In the genomic region with DNA sequence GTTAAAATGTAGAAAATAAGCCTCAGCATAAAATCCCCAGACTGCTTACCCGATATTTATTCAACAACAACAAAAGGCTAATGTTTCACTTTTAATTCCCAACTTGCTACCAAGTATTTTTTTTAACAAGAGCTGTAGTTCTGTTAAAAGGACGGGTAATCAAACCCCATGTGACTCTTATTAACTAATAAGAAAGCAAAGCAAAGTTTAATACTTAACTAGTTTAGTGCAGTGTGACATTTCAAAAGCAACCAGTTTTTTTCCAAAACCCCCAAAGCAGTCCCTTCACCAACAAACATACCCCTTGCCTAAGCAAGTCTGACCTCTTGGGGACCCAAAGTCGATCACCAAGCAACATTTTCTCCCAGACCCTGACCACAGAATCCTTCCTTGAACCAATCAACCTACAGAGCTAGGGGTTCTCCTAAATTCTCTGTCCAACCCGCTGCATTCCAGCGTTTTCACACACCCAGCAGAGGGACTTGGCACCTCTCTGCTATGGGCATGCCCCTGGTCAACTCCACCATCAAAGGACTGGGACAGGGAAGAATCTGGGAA, we compare ENCODE assay signal across 8 mouse cellular contexts. TPM values are rescaled to one million over a fixed set of nuclear protein-coding genes. Genes with fewer than 3 reads are reported as not detected.
DNase-seq lines count a peak whose midpoint lies in the region; ATAC-seq and TF ChIP-seq lines count a peak whose summit lies in the region.

No protein-coding gene starts in this region.

- no peak for ATAC-seq in forebrain, embryonic 15.5 days (replicated peaks)
- no peak for ATAC-seq in limb, embryonic 13.5 days (ENCODE audit: low FRiP score, low read depth)
- no peak; the same call in 1 of the 2 replicates for ATAC-seq in neural tube, embryonic 12.5 days (ENCODE audit: low FRiP score, low read depth)
- ATAC-seq in inflammation-experienced regulatory T-cells, adult 6 months = no peak

- DNase-seq in kidney, adult 2 months = peak; percentile 83
- no peak for DNase-seq in kidney, adult 18-20 months
- DNase-seq in adrenal gland, postnatal 25 days = no peak
- DNase-seq in layer of hippocampus, adult 8-10 months (ENCODE audit: low spot score in 2 of 2) = no peak

- TF ChIP-seq CTCF in kidney, adult 2 months (conservative IDR thresholded peaks at IDR 0.05; ENCODE audit: insufficient read depth, insufficient read length, low read depth, low read length) = no peak

- H3K36me3 ChIP-seq in kidney, adult 2 months (ENCODE audit: control insufficient read depth, insufficient read depth, low read length) = no peaks in the 10 kb centered on the region
- H3K36me3 ChIP-seq in forebrain, embryonic 15.5 days = no peaks in the 10 kb centered on the region
- no peaks in the 10 kb centered on the region for H3K36me3 ChIP-seq in limb, embryonic 13.5 days
- H3K36me3 ChIP-seq in neural tube, embryonic 12.5 days = no peaks in the 10 kb centered on the region

- peak overlapping the region; percentile 92 for H3K4me3 ChIP-seq in kidney, adult 2 months (ENCODE audit: insufficient read depth, low read depth, low read length)
- peak overlapping the region; percentile 70 for H3K4me3 ChIP-seq in forebrain, embryonic 15.5 days
- H3K4me3 ChIP-seq in limb, embryonic 13.5 days = peak overlapping the region; percentile 66
- H3K4me3 ChIP-seq in neural tube, embryonic 12.5 days = peak overlapping the region; percentile 70

- H3K4me2 ChIP-seq in forebrain, embryonic 15.5 days (replicated peaks) = peak overlapping the region; percentile 87
- H3K4me2 ChIP-seq in limb, embryonic 13.5 days (replicated peaks) = peak overlapping the region; percentile 86
- H3K4me2 ChIP-seq in neural tube, embryonic 12.5 days (replicated peaks) = peak overlapping the region; percentile 93

- peaks cover 23% of the 10 kb centered on the region for H3K4me1 ChIP-seq in kidney, adult 2 months (ENCODE audit: control insufficient read depth, insufficient read depth, low read length)
- peaks cover 26% of the 10 kb centered on the region for H3K4me1 ChIP-seq in forebrain, embryonic 15.5 days
- H3K4me1 ChIP-seq in limb, embryonic 13.5 days = peaks cover 15% of the 10 kb centered on the region
- no peaks in the 10 kb centered on the region for H3K4me1 ChIP-seq in neural tube, embryonic 12.5 days

- H3K27me3 ChIP-seq in kidney, adult 2 months (replicated peaks; ENCODE audit: control insufficient read depth, insufficient read depth, low read length) = no peaks in the 10 kb centered on the region
- no peaks in the 10 kb centered on the region for H3K27me3 ChIP-seq in forebrain, embryonic 15.5 days
- H3K27me3 ChIP-seq in limb, embryonic 13.5 days = peaks cover 19% of the 10 kb centered on the region
- no peaks in the 10 kb centered on the region for H3K27me3 ChIP-seq in neural tube, embryonic 12.5 days (replicated peaks)

- 17% methylated on average over 5 of the region's 5 CpGs for WGBS in kidney, adult 2 months
- 10% methylated on average over 5 of the region's 5 CpGs for WGBS in forebrain, embryonic 15.5 days
- 13% methylated on average over 5 of the region's 5 CpGs for WGBS in limb, embryonic 13.5 days
- WGBS in neural tube, embryonic 12.5 days = 37% methylated on average over 5 of the region's 5 CpGs

- no peak for TF ChIP-seq POLR2A in kidney, adult 2 months (IDR thresholded peaks at IDR 0.05; ENCODE audit: low read depth, low read length)

- H3K9ac ChIP-seq in forebrain, embryonic 15.5 days (replicated peaks) = peak overlapping the region; percentile 96
- no peak overlapping the region for H3K9ac ChIP-seq in limb, embryonic 13.5 days
- H3K9ac ChIP-seq in neural tube, embryonic 12.5 days = peak overlapping the region; percentile 78

- no peaks in the 10 kb centered on the region for H3K9me3 ChIP-seq in forebrain, embryonic 15.5 days
- no peaks in the 10 kb centered on the region for H3K9me3 ChIP-seq in limb, embryonic 13.5 days
- no peaks in the 10 kb centered on the region for H3K9me3 ChIP-seq in neural tube, embryonic 12.5 days

- peak overlapping the region; percentile 98 for H3K27ac ChIP-seq in kidney, adult 2 months (ENCODE audit: insufficient read depth, low read depth, low read length)
- H3K27ac ChIP-seq in forebrain, embryonic 15.5 days (replicated peaks) = no peak overlapping the region
- H3K27ac ChIP-seq in limb, embryonic 13.5 days = no peak overlapping the region
- no peak overlapping the region for H3K27ac ChIP-seq in neural tube, embryonic 12.5 days

RNA-seq across cellular contexts. Expression of gene Prkaa2, which starts 1.0 kb away (rescaled TPM):
- 23.9 and 25.8 TPM in 2 replicates for polyA plus RNA-seq in kidney, adult 2 months (2012; rRNA removed)
- 11.2 and 11.5 TPM in 2 replicates for polyA plus RNA-seq in forebrain, embryonic 15.5 days (2015; fragmentation: Nextera tagmentation; extraction: Ambion mirVana)
- 0.92 and 1.1 TPM in 2 replicates for polyA plus RNA-seq in limb, embryonic 13.5 days (2015; fragmentation: Nextera tagmentation; extraction: Ambion mirVana)
- 6.5 and 6.8 TPM in 2 replicates for polyA plus RNA-seq in neural tube, embryonic 12.5 days (2016; fragmentation: Nextera tagmentation; extraction: Ambion mirVana)
- total RNA-seq in adrenal gland, postnatal 25 days (2021) = 11.7 and 13.2 TPM in 2 replicates
- total RNA-seq in layer of hippocampus, adult 8-10 months (2022) = 10 to 100 TPM; 19.1 to 21.2 (median 20.1) TPM
- not detected for polyA plus RNA-seq in inflammation-experienced regulatory T-cells, adult 6 months (2017; shearing (Covaris generic))

RNA-seq across cellular contexts. Expression of gene Plpp3, which starts 48.4 kb away (rescaled TPM):
- polyA plus RNA-seq in kidney, adult 2 months (2012; rRNA removed) = 77.7 and 78.0 TPM in 2 replicates
- 74.4 and 75.6 TPM in 2 replicates for polyA plus RNA-seq in forebrain, embryonic 15.5 days (2015; fragmentation: Nextera tagmentation; extraction: Ambion mirVana)
- polyA plus RNA-seq in limb, embryonic 13.5 days (2015; fragmentation: Nextera tagmentation; extraction: Ambion mirVana) = 143 and 158 TPM in 2 replicates
- polyA plus RNA-seq in neural tube, embryonic 12.5 days (2016; fragmentation: Nextera tagmentation; extraction: Ambion mirVana) = 55.7 and 57.7 TPM in 2 replicates
- total RNA-seq in adrenal gland, postnatal 25 days (2021) = 340 and 406 TPM in 2 replicates
- 100 to 1,000 TPM; 212 to 254 (median 222) TPM for total RNA-seq in layer of hippocampus, adult 8-10 months (2022)
- under 1 TPM in 1 of 3 experiments, not detected in 2; 0.15 TPM for polyA plus RNA-seq in inflammation-experienced regulatory T-cells, adult 6 months (2017; shearing (Covaris generic))

Comparison
In these comparisons a context has a peak if more than half of its experiments do, and no peak if none do; other contexts are left out.
1. RNA of gene Plpp3, which starts 48.4 kb away (polyA plus RNA-seq): 143 to 158 TPM in limb, embryonic 13.5 days, 77.7 to 78.0 TPM in kidney, adult 2 months, 74.4 to 75.6 TPM in forebrain, embryonic 15.5 days and 55.7 to 57.7 TPM in neural tube, embryonic 12.5 days; 0.15 TPM in inflammation-experienced regulatory T-cells, adult 6 months; every median in the first group is over 10 times any median in the second.
2. Peak in every context shown above with its lines, with median percentiles within 50 percentile points of each other: H3K4me3 ChIP-seq and H3K4me2 ChIP-seq.